In the genomic region with DNA sequence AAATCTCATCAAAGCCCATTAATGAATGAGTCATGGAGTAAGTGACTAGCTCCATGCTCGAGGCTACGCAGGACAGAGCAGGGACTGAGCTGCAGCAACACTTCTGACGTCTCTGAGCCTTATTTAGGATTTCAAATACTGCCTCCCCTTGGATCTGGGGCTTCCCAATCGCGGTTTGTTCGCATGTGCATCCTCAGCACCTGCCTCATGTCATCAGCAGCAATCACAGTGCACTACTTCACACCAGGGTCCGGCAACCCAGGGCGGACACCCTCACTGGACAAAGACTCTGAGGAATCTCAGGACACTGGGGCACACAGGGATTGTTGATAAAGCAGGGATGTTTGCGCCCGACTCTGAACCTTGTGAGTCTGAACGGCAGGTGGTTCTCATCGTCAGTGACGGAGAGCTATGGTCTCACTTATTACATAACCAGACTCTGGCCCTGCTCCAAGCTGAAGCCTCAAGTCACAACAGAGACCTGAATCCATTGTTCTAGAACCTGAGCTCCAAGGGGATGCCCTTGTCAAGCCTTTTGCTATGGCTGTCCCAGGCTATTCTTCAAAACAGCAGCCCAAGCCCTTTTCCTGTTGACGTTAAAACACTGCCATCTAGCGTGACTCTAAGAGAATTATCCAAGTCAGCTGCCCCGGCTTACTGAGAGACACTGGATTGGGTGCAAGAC, we compare ENCODE assay signal across 8 mouse cellular contexts.
DNase-seq lines count a peak whose midpoint lies in the region; ATAC-seq lines count a peak whose summit lies in the region.

No protein-coding gene starts in this region.

- H3K36me3 ChIP-seq in hindbrain, embryonic 16.5 days (ENCODE audit: control insufficient read depth, insufficient read depth, low read length) = no peaks in the 10 kb centered on the region

- H3K27ac ChIP-seq in hindbrain, embryonic 16.5 days (ENCODE audit: low read depth, low read length) = no peak overlapping the region

- peak overlapping the region; percentile 13; the same call in 1 of the 2 replicates for H3K4me3 ChIP-seq in hindbrain, embryonic 16.5 days (ENCODE audit: low read length)

- H3K27me3 ChIP-seq in hindbrain, embryonic 16.5 days (replicated peaks; ENCODE audit: control insufficient read depth, insufficient read depth, low read length) = peaks cover 3% of the 10 kb centered on the region; the same call in 1 of the 2 replicates

- 37% methylated on average over 16 of the region's 16 CpGs for WGBS in hindbrain, embryonic 16.5 days

- H3K9me3 ChIP-seq in hindbrain, embryonic 16.5 days (ENCODE audit: control insufficient read depth, low read length) = no peaks in the 10 kb centered on the region

- H3K9ac ChIP-seq in hindbrain, embryonic 16.5 days (ENCODE audit: low read depth, low read length) = 0 out of 2 replicates have a peak overlapping the region, but pooled peaks have one; percentile 20

- H3K4me1 ChIP-seq in hindbrain, embryonic 16.5 days (ENCODE audit: control insufficient read depth, insufficient read depth, low read depth, low read length) = no peaks in the 10 kb centered on the region

- H3K4me2 ChIP-seq in hindbrain, embryonic 16.5 days (ENCODE audit: low read length) = peak overlapping the region; percentile 41

- DNase-seq in adrenal gland, adult (ENCODE audit: inconsistent age in 2 of 2, low spot score in 1 of 2) = peak; percentile 47 to 86
- DNase-seq in cerebellum, postnatal 14 days = peak; percentile 63 to 80
- DNase-seq in frontal cortex, postnatal 36 days (ENCODE audit: low spot score in 2 of 2) = peak; percentile 55 to 79
- DNase-seq in layer of hippocampus, postnatal 14 days (ENCODE audit: low spot score in 2 of 2) = peak; percentile 53 to 84
- peak; percentile 24 to 44 for DNase-seq in right cerebral cortex, postnatal 36 days (ENCODE audit: low spot score in 2 of 2)

- ATAC-seq in hindbrain, embryonic 16.5 days = peak; percentile 91
- peak; percentile 46 for ATAC-seq in megakaryocyte progenitor cell, adult 5-6 weeks (replicated peaks; ENCODE audit: poor library complexity)
- ATAC-seq in granulocyte monocyte progenitor cell, adult 5-6 weeks (replicated peaks; ENCODE audit: poor library complexity, severe bottlenecking) = no peak; the same call in 1 of the 2 replicates
